Mouse (Mus musculus): Measurements from ENCODE around the gene Grap2. TPM values are rescaled to one million over a fixed set of nuclear protein-coding genes. Genes with fewer than 3 reads are reported as not detected.

Gene Grap2
- total RNA-seq, 2 experiments from 2014 or later: 1.7 to 5.4 TPM

Small RNAs within 50 kb of the gene (microRNA-seq; reads per million reads assigned to microRNA genes)
- 0 reads per million in 2 experiments for gene Mir6957

Other genes starting within 250 kb of the Grap2 start
- not detected for gene Enthd1, start 7.4 kb upstream of the Grap2 start, total RNA-seq (2021)
- gene Fam83f, start 99.3 kb downstream of the Grap2 start, total RNA-seq (2021): under 1 TPM; 0.12 TPM
- gene Tnrc6b, start 138.7 kb downstream of the Grap2 start, total RNA-seq (2021): 10 to 100 TPM; 55.4 to 56.4 TPM

Measured in heart, postnatal 14 days (tissue).